Mouse (Mus musculus) olfactory bulb, adult 2 months (tissue): ENCODE measurements around the gene Gm10643. TPM values are rescaled to one million over a fixed set of nuclear protein-coding genes. Genes with fewer than 3 reads are reported as not detected.
A peak's percentile ranks its signal among the peaks of the same experiment; 100 is the strongest.

Experiments
- H3K27ac ChIP-seq: fragments of 200-500 bp; 2 replicates; pipeline ENCODE4 v1.5.1; 2012; ENCODE audit warnings: low read depth, low read length; ENCODE audit not compliant: insufficient read depth
- H3K4me1 ChIP-seq: fragments of 200-500 bp; 2 replicates; pipeline ENCODE4 v1.6.1; 2012; ENCODE audit warnings: low read length; ENCODE audit not compliant: control insufficient read depth, insufficient read depth
- H3K4me3 ChIP-seq: fragments of 200-500 bp; 2 replicates; pipeline ENCODE4 v1.5.1; 2012; ENCODE audit warnings: mild to moderate bottlenecking, low read depth, low read length, moderate library complexity; ENCODE audit not compliant: insufficient read depth
- CTCF ChIP-seq: fragments of 200-500 bp; IDR thresholded peaks from 2 replicates; pipeline ENCODE4 v1.5.1; 2012; ENCODE audit warnings: low read depth, mild to moderate bottlenecking, low read length, moderate library complexity; ENCODE audit not compliant: insufficient read depth
- POLR2A ChIP-seq: fragments of 200-500 bp; IDR thresholded peaks from 2 replicates; pipeline ENCODE4 v1.6.1; 2012; ENCODE audit warnings: mild to moderate bottlenecking, low read depth, low read length, moderate library complexity; ENCODE audit not compliant: insufficient read depth
- WGBS: fragments of 180-500 bp; shearing (Covaris S2); methylation state at CpG from one replicate; pipeline ENCODE4 v1.1.7; 2018; 5-methylcytosine and 5-hydroxymethylcytosine counted together
- polyA plus RNA-seq: library from polyadenylated mRNA; stranded (reverse); fragments of >200 nt; gene quantifications from 2 replicates; pipeline ENCODE4 v1.2.4, GENCODE M21; 2012; ENCODE audit warnings: low replicate concordance; ENCODE audit not compliant: missing spikeins, insufficient read depth, insufficient read length

Gm10643 gene
- polyA plus RNA-seq, 1 experiment: not detected

DNA sequence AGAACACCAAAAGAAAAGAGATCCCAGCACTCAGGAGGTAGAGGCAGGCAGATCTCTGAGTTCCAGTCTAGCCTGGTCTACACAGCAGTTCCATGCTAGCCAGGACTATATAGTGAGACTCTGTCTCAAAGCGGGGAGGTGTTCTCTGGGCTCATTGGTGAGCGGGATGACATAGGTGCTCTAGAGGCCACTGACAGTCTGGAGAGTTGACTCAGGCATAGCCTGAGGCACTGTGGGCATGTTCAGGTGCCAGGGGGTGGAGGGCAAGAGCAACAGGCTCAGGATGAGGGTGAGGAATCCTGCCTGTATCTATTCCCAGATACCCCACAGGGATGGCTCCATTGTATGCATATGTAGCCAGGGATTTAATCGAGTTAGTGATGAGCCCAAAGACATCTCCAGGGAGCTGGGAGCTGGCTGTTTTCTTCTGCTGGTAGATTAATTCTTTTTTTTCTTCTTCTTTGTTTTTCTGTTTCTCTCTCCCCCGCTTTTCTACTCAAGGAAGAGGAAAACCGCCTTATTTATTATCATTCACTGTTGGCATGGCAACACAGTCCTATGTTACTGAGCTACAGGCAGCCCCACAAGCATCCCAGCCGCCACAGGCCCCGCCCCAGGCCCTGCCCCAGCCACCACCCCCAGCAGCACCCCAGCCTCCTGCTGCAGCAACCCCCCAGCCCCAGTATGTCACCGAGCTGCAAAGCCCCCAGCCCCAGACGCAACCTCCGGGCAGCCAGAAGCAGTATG lies 8.5 kb upstream of the Gm10643 start:
- peak overlapping the region; percentile 37 for H3K4me3 ChIP-seq
- 22% methylated on average over 10 of the region's 10 CpGs for WGBS
- H3K27ac ChIP-seq: peak overlapping the region; percentile 95
- H3K4me1 ChIP-seq: peaks cover 71% of the 10 kb centered on the region
- TF ChIP-seq CTCF: no peak
- TF ChIP-seq POLR2A: no peak

DNA sequence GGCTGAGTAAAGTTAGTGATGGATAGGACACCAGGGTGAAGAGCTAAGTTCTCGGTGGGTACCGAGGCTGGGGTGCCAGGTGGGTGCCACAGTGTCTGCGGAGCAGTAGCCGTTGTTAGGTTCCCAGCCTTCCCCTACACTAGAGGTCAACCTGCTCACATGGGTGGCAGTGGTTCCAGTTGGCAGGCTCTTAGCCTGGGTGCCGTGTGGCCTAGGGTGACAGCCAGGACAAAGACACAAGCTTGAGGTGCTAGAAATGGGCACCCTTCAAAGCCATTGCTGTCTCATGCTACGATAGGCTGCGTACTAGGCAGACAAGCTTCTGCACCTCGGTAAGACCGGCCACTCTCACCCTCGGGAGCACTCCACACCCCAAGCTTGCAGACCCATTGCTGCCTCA lies 7.4 kb upstream of the Gm10643 start:
- Histone ChIP-seq H3K27ac (peak overlapping the region; percentile 95), H3K4me3 (no peak overlapping the region)
- 78% methylated on average over 10 of the region's 10 CpGs for WGBS

GRCm38 (mm10) chr8:84071921-84072320 lies 7.0 kb upstream of the Gm10643 start:
- Histone ChIP-seq H3K27ac (peak overlapping the region; percentile 95), H3K4me3 (no peak overlapping the region), H3K4me1 (peaks cover 71% of the 10 kb centered on the region)
- WGBS: 19% methylated on average over 3 of the region's 3 CpGs
- no peak for TF ChIP-seq POLR2A
- no peak for TF ChIP-seq CTCF

More for the DNA sequence above, 7.4 kb upstream of the Gm10643 start:
- H3K4me1 ChIP-seq: peaks cover 75% of the 10 kb centered on the region
- TF ChIP-seq CTCF (no peak), POLR2A (no peak)

- WGBS: 13% methylated on average over 2 of the region's 2 CpGs
- Histone ChIP-seq H3K27ac (no peak overlapping the region), H3K4me3 (no peak overlapping the region), H3K4me1 (peaks cover 64% of the 10 kb centered on the region)
- TF ChIP-seq CTCF (no peak), POLR2A (no peak)
Observed at GRCm38 (mm10) chr8:84070667-84071066, 5.7 kb upstream of the Gm10643 start.

GRCm38 (mm10) chr8:84070241-84070640 lies 5.3 kb upstream of the Gm10643 start:
- Histone ChIP-seq H3K4me3 (no peak overlapping the region), H3K27ac (no peak overlapping the region), H3K4me1 (peaks cover 60% of the 10 kb centered on the region)
- 67% methylated on average over 5 of the region's 5 CpGs for WGBS
- no peak for TF ChIP-seq POLR2A
- TF ChIP-seq CTCF: no peak

GRCm38 (mm10) chr8:84069750-84070149 lies 4.8 kb upstream of the Gm10643 start:
- 25% methylated on average over 2 of the region's 2 CpGs for WGBS
- peaks cover 55% of the 10 kb centered on the region for H3K4me1 ChIP-seq

DNA sequence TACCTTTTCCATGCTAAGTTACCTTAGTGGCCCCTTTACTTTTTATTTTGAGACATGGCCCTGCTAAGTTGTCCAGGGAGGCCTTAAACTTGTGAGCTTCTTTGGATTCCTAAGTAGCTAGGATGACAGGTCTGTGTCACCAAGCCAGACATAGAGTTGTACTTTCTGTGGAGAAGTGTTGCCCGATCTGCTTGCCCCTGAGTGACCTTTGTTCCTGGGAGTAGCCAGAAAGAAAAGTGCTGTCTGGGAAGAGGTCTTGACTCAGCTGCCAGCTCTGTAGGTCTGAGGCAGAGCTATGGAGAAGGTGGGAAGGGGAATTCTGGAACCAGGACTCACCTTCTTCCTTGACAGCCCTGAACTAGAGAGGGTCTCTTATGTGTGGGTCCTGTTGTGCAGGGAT lies 4.2 kb upstream of the Gm10643 start:
- Histone ChIP-seq H3K27ac (no peak overlapping the region), H3K4me3 (no peak overlapping the region), H3K4me1 (peaks cover 49% of the 10 kb centered on the region)
- WGBS: 32% methylated on average over 1 of the region's 1 CpGs
- TF ChIP-seq POLR2A (no peak), CTCF (no peak)

More at GRCm38 (mm10) chr8:84069750-84070149, 4.8 kb upstream of the Gm10643 start:
- Histone ChIP-seq H3K4me3 (no peak overlapping the region), H3K27ac (no peak overlapping the region)
- TF ChIP-seq CTCF (no peak), POLR2A (no peak)

DNA sequence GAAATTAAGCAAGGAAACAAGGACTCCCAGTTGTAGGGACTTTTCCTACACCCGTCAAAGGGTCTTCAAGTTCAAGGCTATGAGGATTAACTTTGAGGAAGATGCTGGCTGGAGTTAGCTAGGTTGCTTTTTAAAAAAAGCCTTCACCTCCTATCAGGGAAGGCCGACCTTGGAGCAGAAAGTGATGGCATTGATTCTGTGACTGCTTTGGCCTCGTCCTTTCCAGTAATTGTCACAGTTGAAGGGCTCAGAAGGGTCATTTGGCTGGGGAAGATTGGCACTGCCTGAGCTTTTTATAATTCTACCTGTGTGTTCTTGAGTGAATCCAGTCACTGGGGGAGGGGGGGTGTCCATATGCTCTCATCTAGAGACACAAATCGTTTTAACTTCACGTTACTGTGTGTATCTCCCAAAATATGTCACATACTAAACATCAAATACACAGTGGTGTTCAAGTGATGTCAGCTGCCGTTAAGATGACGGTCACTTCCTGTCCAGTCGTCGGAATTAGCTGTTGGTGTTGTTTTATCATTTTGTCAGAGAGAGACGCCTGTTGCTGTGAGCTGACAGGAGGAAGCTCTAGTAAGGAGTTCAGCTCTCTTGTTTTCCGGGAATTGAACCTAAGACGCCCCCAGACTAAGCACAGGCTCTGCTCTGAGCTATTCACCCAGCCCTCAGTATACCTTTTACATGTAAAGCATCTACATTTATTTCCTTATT lies 3.5 kb upstream of the Gm10643 start:
- no peak for TF ChIP-seq CTCF
- no peak for TF ChIP-seq POLR2A
- Histone ChIP-seq H3K27ac (no peak overlapping the region), H3K4me1 (peaks cover 44% of the 10 kb centered on the region), H3K4me3 (peak overlapping the region; percentile 25; the same call in 1 of the 2 replicates)
- 64% methylated on average over 12 of the region's 12 CpGs for WGBS

DNA sequence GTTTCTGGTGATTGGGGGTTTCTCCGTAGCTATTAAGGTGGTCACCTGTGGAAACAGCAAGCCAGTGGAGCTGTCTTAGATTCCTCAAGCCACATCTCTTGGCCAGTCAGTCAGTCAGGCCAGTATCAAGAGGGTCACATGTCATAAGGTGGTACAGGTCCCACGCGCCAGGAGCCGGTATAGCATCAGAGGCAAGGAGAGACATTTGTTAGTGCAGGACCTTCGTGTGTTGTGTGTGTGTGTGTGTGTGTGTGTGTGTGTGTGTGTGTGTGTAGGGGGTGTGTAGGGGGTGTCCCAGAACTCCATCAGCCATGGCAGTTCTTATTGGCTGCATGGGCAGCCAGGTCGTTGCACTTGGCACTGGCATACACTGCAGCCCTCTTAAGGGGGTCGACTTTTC lies 3.0 kb upstream of the Gm10643 start:
- H3K27ac ChIP-seq: no peak overlapping the region
- H3K4me1 ChIP-seq: peaks cover 40% of the 10 kb centered on the region
- H3K4me3 ChIP-seq: peak overlapping the region; percentile 25
- WGBS: 65% methylated on average over 7 of the region's 7 CpGs
- TF ChIP-seq CTCF (no peak), POLR2A (no peak)
